Mouse (Mus musculus): Measurements from ENCODE around the gene Pomt2. TPM values are rescaled to one million over a fixed set of nuclear protein-coding genes. Genes with fewer than 3 reads are reported as not detected.
A peak's percentile ranks its signal among the peaks of the same experiment; 100 is the strongest.

The Pomt2 gene
- polyA plus RNA-seq, 1 experiment from 2014 or later: 14.4 TPM

GRCm38 (mm10) chr12:87132784-87133183 is 15.0 kb downstream of the Pomt2 start:
- 91% methylated on average over 9 of the region's 9 CpGs for WGBS
- no peak for ATAC-seq (ENCODE audit: low read depth)
- Histone ChIP-seq H3K9me3 (ENCODE audit: control insufficient read depth, low read length) (no peaks in the 10 kb centered on the region), H3K4me3 (ENCODE audit: low read depth, low read length) (no peak overlapping the region), H3K36me3 (ENCODE audit: control insufficient read depth, insufficient read depth, low read length) (peaks cover 5% of the 10 kb centered on the region; the same call in 1 of the 2 replicates), H3K4me2 (ENCODE audit: low read depth, low read length) (no peak overlapping the region), H3K27ac (ENCODE audit: low read depth, low read length) (no peak overlapping the region), H3K27me3 (ENCODE audit: control insufficient read depth, insufficient read depth, low read length) (no peaks in the 10 kb centered on the region), H3K4me1 (ENCODE audit: control insufficient read depth, insufficient read depth, low read length) (no peaks in the 10 kb centered on the region), H3K9ac (replicated peaks; ENCODE audit: low read depth, low read length) (no peak overlapping the region)

DNA sequence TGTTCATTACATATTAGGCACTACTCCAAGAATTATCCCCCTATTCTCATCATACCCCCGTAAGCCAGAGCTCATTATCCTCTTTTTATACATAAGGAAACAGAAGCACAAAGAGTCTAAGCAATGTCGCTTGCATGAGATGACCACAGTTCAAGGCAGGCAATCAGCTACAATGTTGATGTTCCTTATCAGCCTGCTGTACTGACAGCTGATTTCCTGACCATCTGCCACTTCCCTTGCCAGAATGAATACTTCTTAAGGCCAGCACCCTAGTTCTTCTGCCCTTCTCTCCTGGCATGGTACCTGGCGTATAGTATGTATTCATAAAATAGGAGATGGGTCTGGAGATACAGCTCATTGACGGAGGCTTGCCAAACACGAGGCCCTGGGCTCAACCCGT is 15.6 kb downstream of the Pomt2 start:
- no peaks in the 10 kb centered on the region for H3K27me3 ChIP-seq (ENCODE audit: control insufficient read depth, insufficient read depth, low read length)
- H3K4me1 ChIP-seq (ENCODE audit: control insufficient read depth, insufficient read depth, low read length): no peaks in the 10 kb centered on the region
- H3K4me2 ChIP-seq (ENCODE audit: low read depth, low read length): no peak overlapping the region
- no peaks in the 10 kb centered on the region for H3K9me3 ChIP-seq (ENCODE audit: control insufficient read depth, low read length)
- no peak overlapping the region for H3K9ac ChIP-seq (replicated peaks; ENCODE audit: low read depth, low read length)
- peaks cover 10% of the 10 kb centered on the region; the same call in 1 of the 2 replicates for H3K36me3 ChIP-seq (ENCODE audit: control insufficient read depth, insufficient read depth, low read length)
- WGBS: 94% methylated on average over 6 of the region's 6 CpGs
- ATAC-seq (ENCODE audit: low read depth): no peak
- H3K27ac ChIP-seq (ENCODE audit: low read depth, low read length): no peak overlapping the region
- H3K4me3 ChIP-seq (ENCODE audit: low read depth, low read length): no peak overlapping the region

- Histone ChIP-seq H3K27ac (ENCODE audit: low read depth, low read length) (no peak overlapping the region), H3K36me3 (ENCODE audit: control insufficient read depth, insufficient read depth, low read length) (peaks cover 12% of the 10 kb centered on the region; the same call in 1 of the 2 replicates), H3K9me3 (ENCODE audit: control insufficient read depth, low read length) (no peaks in the 10 kb centered on the region), H3K4me1 (ENCODE audit: control insufficient read depth, insufficient read depth, low read length) (no peaks in the 10 kb centered on the region), H3K9ac (replicated peaks; ENCODE audit: low read depth, low read length) (no peak overlapping the region), H3K4me3 (ENCODE audit: low read depth, low read length) (no peak overlapping the region), H3K27me3 (ENCODE audit: control insufficient read depth, insufficient read depth, low read length) (no peaks in the 10 kb centered on the region), H3K4me2 (ENCODE audit: low read depth, low read length) (no peak overlapping the region)
- WGBS: 70% methylated on average over 3 of the region's 3 CpGs
- no peak for ATAC-seq (ENCODE audit: low read depth)
Measured at GRCm38 (mm10) chr12:87131619-87132018, 16.1 kb downstream of the Pomt2 start.

GRCm38 (mm10) chr12:87131181-87131580 is 16.6 kb downstream of the Pomt2 start:
- no peak for ATAC-seq (ENCODE audit: low read depth)
- H3K27me3 ChIP-seq (ENCODE audit: control insufficient read depth, insufficient read depth, low read length): no peaks in the 10 kb centered on the region
- peaks cover 12% of the 10 kb centered on the region; the same call in 1 of the 2 replicates for H3K36me3 ChIP-seq (ENCODE audit: control insufficient read depth, insufficient read depth, low read length)
- H3K4me3 ChIP-seq (ENCODE audit: low read depth, low read length): no peak overlapping the region
- no peak overlapping the region for H3K4me2 ChIP-seq (ENCODE audit: low read depth, low read length)
- H3K9me3 ChIP-seq (ENCODE audit: control insufficient read depth, low read length): no peaks in the 10 kb centered on the region
- no peak overlapping the region for H3K9ac ChIP-seq (replicated peaks; ENCODE audit: low read depth, low read length)
- no peak overlapping the region for H3K27ac ChIP-seq (ENCODE audit: low read depth, low read length)
- no peaks in the 10 kb centered on the region for H3K4me1 ChIP-seq (ENCODE audit: control insufficient read depth, insufficient read depth, low read length)
- 68% methylated on average over 2 of the region's 2 CpGs for WGBS

- H3K9ac ChIP-seq (replicated peaks; ENCODE audit: low read depth, low read length): no peak overlapping the region
- H3K4me2 ChIP-seq (ENCODE audit: low read depth, low read length): no peak overlapping the region
- WGBS: 89% methylated on average over 4 of the region's 4 CpGs
- ATAC-seq (ENCODE audit: low read depth): no peak
- H3K4me3 ChIP-seq (ENCODE audit: low read depth, low read length): no peak overlapping the region
- no peak overlapping the region for H3K27ac ChIP-seq (ENCODE audit: low read depth, low read length)
- no peaks in the 10 kb centered on the region for H3K4me1 ChIP-seq (ENCODE audit: control insufficient read depth, insufficient read depth, low read length)
- no peaks in the 10 kb centered on the region for H3K27me3 ChIP-seq (ENCODE audit: control insufficient read depth, insufficient read depth, low read length)
- peaks cover 12% of the 10 kb centered on the region; the same call in 1 of the 2 replicates for H3K36me3 ChIP-seq (ENCODE audit: control insufficient read depth, insufficient read depth, low read length)
- H3K9me3 ChIP-seq (ENCODE audit: control insufficient read depth, low read length): no peaks in the 10 kb centered on the region
Measured at GRCm38 (mm10) chr12:87130224-87130623, 17.5 kb downstream of the Pomt2 start.

DNA sequence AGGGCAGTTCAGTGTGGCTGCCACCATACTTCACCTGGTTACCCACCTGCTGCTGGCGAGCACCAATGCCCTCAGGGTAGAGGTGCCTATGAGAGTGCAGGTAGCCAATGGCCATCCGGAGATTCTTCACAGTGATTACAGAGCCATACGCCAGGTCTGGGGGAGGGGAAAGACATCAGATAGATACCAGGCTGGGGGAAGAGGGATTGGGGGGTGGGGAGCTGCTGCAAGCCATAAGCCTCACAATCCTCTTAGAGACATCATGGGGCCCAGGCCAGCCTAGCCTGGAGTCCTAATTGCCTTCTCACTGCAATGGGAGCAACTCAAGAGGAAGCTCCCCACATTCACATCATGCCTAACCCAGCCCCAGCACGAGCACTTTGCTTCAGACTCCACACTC is 20.5 kb downstream of the Pomt2 start:
- no peak overlapping the region for H3K4me3 ChIP-seq (ENCODE audit: low read depth, low read length)
- 75% methylated on average over 4 of the region's 4 CpGs for WGBS
- H3K4me2 ChIP-seq (ENCODE audit: low read depth, low read length): no peak overlapping the region
- no peak for ATAC-seq (ENCODE audit: low read depth)
- no peaks in the 10 kb centered on the region for H3K4me1 ChIP-seq (ENCODE audit: control insufficient read depth, insufficient read depth, low read length)
- no peak overlapping the region for H3K27ac ChIP-seq (ENCODE audit: low read depth, low read length)
- peaks cover 25% of the 10 kb centered on the region for H3K36me3 ChIP-seq (ENCODE audit: control insufficient read depth, insufficient read depth, low read length)
- H3K9me3 ChIP-seq (ENCODE audit: control insufficient read depth, low read length): no peaks in the 10 kb centered on the region
- H3K9ac ChIP-seq (replicated peaks; ENCODE audit: low read depth, low read length): no peak overlapping the region
- H3K27me3 ChIP-seq (ENCODE audit: control insufficient read depth, insufficient read depth, low read length): no peaks in the 10 kb centered on the region

DNA sequence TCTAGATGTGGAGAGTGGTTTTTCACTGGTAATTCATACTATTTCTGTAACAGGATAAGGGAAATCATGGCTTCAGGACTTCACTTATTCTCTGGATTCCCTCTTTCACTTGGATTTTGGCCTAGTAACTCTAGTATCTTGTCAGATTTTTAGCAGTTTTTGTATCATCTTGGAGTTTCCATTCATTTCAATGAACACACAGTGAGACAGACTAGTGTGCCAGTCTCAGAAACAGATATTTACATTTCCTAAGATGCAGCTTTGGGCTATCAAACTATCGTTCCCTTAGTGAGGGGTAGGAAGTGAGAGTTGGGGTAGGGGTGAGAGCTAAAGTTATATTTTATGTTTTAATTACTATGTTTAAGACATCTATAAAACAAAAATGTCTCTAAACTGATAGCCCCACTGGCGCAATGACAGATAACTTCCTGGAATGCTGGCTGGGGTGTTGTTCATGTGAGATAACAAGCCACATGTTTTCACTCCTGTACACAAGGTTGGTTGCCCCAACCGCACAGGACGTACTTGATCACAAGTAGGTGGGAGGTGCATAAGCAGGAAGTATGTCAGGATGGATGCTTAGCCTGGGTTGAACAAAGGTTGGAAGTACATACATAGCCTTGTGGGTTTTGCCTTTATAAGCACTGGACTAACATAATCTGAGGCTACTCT is 25.7 kb downstream of the Pomt2 start:
- Histone ChIP-seq H3K36me3 (ENCODE audit: control insufficient read depth, insufficient read depth, low read length) (peaks cover 22% of the 10 kb centered on the region), H3K9ac (replicated peaks; ENCODE audit: low read depth, low read length) (no peak overlapping the region), H3K9me3 (ENCODE audit: control insufficient read depth, low read length) (no peaks in the 10 kb centered on the region), H3K4me2 (ENCODE audit: low read depth, low read length) (no peak overlapping the region), H3K27ac (ENCODE audit: low read depth, low read length) (no peak overlapping the region), H3K27me3 (ENCODE audit: control insufficient read depth, insufficient read depth, low read length) (no peaks in the 10 kb centered on the region), H3K4me3 (ENCODE audit: low read depth, low read length) (no peak overlapping the region), H3K4me1 (ENCODE audit: control insufficient read depth, insufficient read depth, low read length) (no peaks in the 10 kb centered on the region)
- ATAC-seq (ENCODE audit: low read depth): no peak
- WGBS: 95% methylated on average over 4 of the region's 4 CpGs

- peak; percentile 24; the same call in 1 of the 2 replicates for ATAC-seq (ENCODE audit: low read depth)
- 0 out of 2 replicates have a peak, but pooled peaks cover 3% of the 10 kb centered on the region for H3K36me3 ChIP-seq (ENCODE audit: control insufficient read depth, insufficient read depth, low read length)
- H3K4me2 ChIP-seq (ENCODE audit: low read depth, low read length): no peak overlapping the region
- H3K4me1 ChIP-seq (ENCODE audit: control insufficient read depth, insufficient read depth, low read length): no peaks in the 10 kb centered on the region
- no peak overlapping the region for H3K9ac ChIP-seq (replicated peaks; ENCODE audit: low read depth, low read length)
- H3K4me3 ChIP-seq (ENCODE audit: low read depth, low read length): no peak overlapping the region
- no peak overlapping the region for H3K27ac ChIP-seq (ENCODE audit: low read depth, low read length)
- H3K9me3 ChIP-seq (ENCODE audit: control insufficient read depth, low read length): no peaks in the 10 kb centered on the region
- WGBS: 26% methylated on average over 3 of the region's 3 CpGs
- H3K27me3 ChIP-seq (ENCODE audit: control insufficient read depth, insufficient read depth, low read length): peaks cover 3% of the 10 kb centered on the region; the same call in 1 of the 2 replicates
Measured at GRCm38 (mm10) chr12:87107357-87107977, 40.3 kb downstream of the Pomt2 start.

GRCm38 (mm10) chr12:87104796-87105195 is 43.0 kb downstream of the Pomt2 start:
- Histone ChIP-seq H3K27ac (ENCODE audit: low read depth, low read length) (no peak overlapping the region), H3K27me3 (ENCODE audit: control insufficient read depth, insufficient read depth, low read length) (peaks cover 13% of the 10 kb centered on the region)
- WGBS: 84% methylated on average over 4 of the region's 4 CpGs

More at GRCm38 (mm10) chr12:87104796-87105195, 43.0 kb downstream of the Pomt2 start:
- Histone ChIP-seq H3K36me3 (ENCODE audit: control insufficient read depth, insufficient read depth, low read length) (no peaks in the 10 kb centered on the region), H3K4me2 (ENCODE audit: low read depth, low read length) (no peak overlapping the region), H3K4me3 (ENCODE audit: low read depth, low read length) (no peak overlapping the region), H3K4me1 (ENCODE audit: control insufficient read depth, insufficient read depth, low read length) (peaks cover 7% of the 10 kb centered on the region; the same call in 1 of the 2 replicates), H3K9me3 (ENCODE audit: control insufficient read depth, low read length) (no peaks in the 10 kb centered on the region), H3K9ac (replicated peaks; ENCODE audit: low read depth, low read length) (no peak overlapping the region)
- no peak for ATAC-seq (ENCODE audit: low read depth)

Data from neural tube, embryonic 14.5 days (tissue).